Comparison of ENCODE assay signal across 25 mouse cellular contexts in genomic region chr11:54701848-54702247, GRCm38 (mm10).
DNase-seq lines count a peak whose midpoint lies in the region; ATAC-seq lines count a peak whose summit lies in the region.
"Had no signal": no experiment of that assay in that cellular context is flagged by ENCODE, and none has a peak within 500 bp of the region (broad histone marks: within the 10 kb centered on the region; RNA-seq: fewer than 3 reads in every experiment).

No protein-coding gene starts in this region.

- no peaks in the 10 kb centered on the region for H3K9me3 ChIP-seq in heart, embryonic 10.5 days
- H3K9me3 ChIP-seq: embryonic facial prominence, embryonic 13.5 days; embryonic facial prominence, embryonic 15.5 days; forebrain, embryonic 10.5 days; forebrain, embryonic 12.5 days had no signal

- H3K27me3 ChIP-seq in heart, embryonic 10.5 days (ENCODE audit: insufficient read depth, poor library complexity, severe bottlenecking), result no peaks in the 10 kb centered on the region
- H3K27me3 ChIP-seq: embryonic facial prominence, embryonic 13.5 days; embryonic facial prominence, embryonic 15.5 days; forebrain, embryonic 12.5 days had no signal

- WGBS in heart, embryonic 10.5 days, result 84% methylated on average over 8 of the region's 8 CpGs

- no peaks in the 10 kb centered on the region for H3K4me1 ChIP-seq in heart, embryonic 10.5 days
- H3K4me1 ChIP-seq: embryonic facial prominence, embryonic 13.5 days; embryonic facial prominence, embryonic 15.5 days had no signal

- ATAC-seq in megakaryocyte-erythroid progenitor cell, adult 5-6 weeks (replicated peaks; ENCODE audit: low FRiP score, low TSS enrichment, poor library complexity, severe bottlenecking), result 0 out of 2 replicates have a peak, but pooled peaks have one; percentile 52
- ATAC-seq: CD4-positive, CD25-positive, alpha-beta regulatory T cell, adult 4 months; forebrain, embryonic 14.5 days; forebrain, embryonic 16.5 days had no signal

- peak; percentile 63 for DNase-seq in heart, adult 11 months
- DNase-seq in heart, embryonic 10.5 days (ENCODE audit: low spot score), result no peak
- DNase-seq in MEL-GATA-1-ER (ENCODE audit: extremely low read depth, low read depth), result peak; percentile 4
- no peak for DNase-seq in layer of hippocampus, postnatal 36 days
- no peak for DNase-seq in testis, postnatal 10 days (ENCODE audit: low spot score)
- DNase-seq: adrenal gland, adult 2 months; adrenal gland, postnatal 10 days; adrenal gland, postnatal 25 days; B cell, adult 2 months; cerebellum, adult 11 months; cerebellum, adult 18-20 months; cerebellum, adult 8-10 months; cerebellum, adult 9-11 months; cerebellum, postnatal 14 days; cerebellum, postnatal 36 days; embryo, embryonic 11 days had no signal

- no peak overlapping the region for H3K27ac ChIP-seq in heart, embryonic 10.5 days
- H3K27ac ChIP-seq: embryonic facial prominence, embryonic 13.5 days; embryonic facial prominence, embryonic 15.5 days; forebrain, embryonic 10.5 days; forebrain, embryonic 12.5 days had no signal

- H3K36me3 ChIP-seq in heart, embryonic 10.5 days, result peaks cover 9% of the 10 kb centered on the region

- no peak overlapping the region for H3K4me3 ChIP-seq in heart, embryonic 10.5 days
- H3K4me3 ChIP-seq: embryonic facial prominence, embryonic 13.5 days; embryonic facial prominence, embryonic 15.5 days; erythroblast, embryonic 14.5 days; forebrain, embryonic 10.5 days; forebrain, embryonic 12.5 days had no signal

Comparison
In these comparisons a context has a peak if more than half of its experiments do, and no peak if none do; other contexts are left out.
1. DNase-seq: peak in heart, adult 11 months (single experiment) and MEL-GATA-1-ER (single experiment); none in heart, embryonic 10.5 days (single experiment), layer of hippocampus, postnatal 36 days (0 of 2) and testis, postnatal 10 days (single experiment).